Mouse (Mus musculus) CH12.LX (cell line): ENCODE results near the gene Txlng.

Source experiments
- CHD2 ChIP-seq: IDR thresholded peaks from 2 replicates; pipeline ENCODE4 v1.6.1; 2011; ENCODE audit warnings: low read length, improper control_type of control experiment
- CTCF ChIP-seq, 2 experiments: IDR thresholded peaks in 1 of 2; conservative IDR thresholded peaks in 1 of 2; 2 replicates each; pipeline ENCODE4 v1.5.1; 2011 to 2012; ENCODE audit warnings: low read depth in 2 of 2, low read length in 2 of 2, improper control_type of control experiment in 1 of 2, inconsistent platforms in 1 of 2, mild to moderate bottlenecking in 1 of 2, moderate library complexity in 1 of 2
- EP300 ChIP-seq: IDR thresholded peaks from 2 replicates; pipeline ENCODE4 v1.6.1; 2011; ENCODE audit warnings: low read length, improper control_type of control experiment
- POLR2AphosphoS2 ChIP-seq: IDR thresholded peaks from 2 replicates; pipeline ENCODE4 v1.6.1; 2011; ENCODE audit warnings: low read depth, low read length, improper control_type of control experiment
- TCF12 ChIP-seq: IDR thresholded peaks from 2 replicates; pipeline ENCODE4 v1.6.1; 2014; ENCODE audit warnings: low read depth, mild to moderate bottlenecking, inconsistent platforms, low read length, improper control_type of control experiment
- ZC3H11A ChIP-seq: IDR thresholded peaks from 2 replicates; pipeline ENCODE4 v1.6.1; 2012; ENCODE audit warnings: low read depth, mild to moderate bottlenecking, inconsistent platforms, low read length, improper control_type of control experiment
- ZKSCAN1 ChIP-seq: IDR thresholded peaks from 2 replicates; pipeline ENCODE4 v1.6.1; 2012; ENCODE audit warnings: low read depth, inconsistent platforms, low read length, improper control_type of control experiment, borderline replicate concordance

GRCm38 (mm10) chrX:162754314-162754713 lies 74.9 kb downstream of the Txlng start:
- TF ChIP-seq CTCF (conservative IDR thresholded peaks at IDR 0.05 in 1 of 2, IDR thresholded peaks at IDR 0.05 in 1 of 2; ENCODE audit: low read depth in 2 of 2, low read length in 2 of 2) (no peak), CHD2 (no peak), ZKSCAN1 (no peak), EP300 (no peak), POLR2AphosphoS2 (no peak), TCF12 (no peak), ZC3H11A (no peak)
